Mouse (Mus musculus) olfactory bulb, adult 2 months (tissue): ENCODE measurements around the gene Vamp2.

Experiments
- CTCF ChIP-seq: fragments of 200-500 bp; IDR thresholded peaks from 2 replicates; pipeline ENCODE4 v1.5.1; 2012; ENCODE audit warnings: low read depth, mild to moderate bottlenecking, low read length, moderate library complexity; ENCODE audit not compliant: insufficient read depth
- POLR2A ChIP-seq: fragments of 200-500 bp; IDR thresholded peaks from 2 replicates; pipeline ENCODE4 v1.6.1; 2012; ENCODE audit warnings: mild to moderate bottlenecking, low read depth, low read length, moderate library complexity; ENCODE audit not compliant: insufficient read depth

DNA sequence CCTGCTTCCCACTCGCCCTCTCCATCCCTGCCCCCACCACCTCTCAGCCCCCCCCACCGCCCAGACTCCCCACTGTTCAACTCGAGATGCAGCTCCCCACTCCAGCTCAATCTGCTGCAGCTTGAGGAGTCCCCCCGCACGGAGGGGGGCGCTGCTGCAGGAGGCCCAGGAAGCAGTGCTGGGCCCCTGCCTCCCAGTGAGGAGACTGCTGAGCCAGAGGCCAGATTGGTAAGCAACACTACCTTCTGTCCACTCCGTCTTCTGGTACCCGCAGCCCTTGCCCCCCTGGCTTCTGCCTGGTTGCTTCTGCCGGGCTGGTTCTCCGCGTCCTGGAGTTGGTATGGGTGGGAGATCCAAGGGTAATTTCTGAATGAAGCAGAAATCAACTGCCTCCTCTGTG is 18.6 kb downstream of the Vamp2 start:
- TF ChIP-seq POLR2A: no peak
- no peak for TF ChIP-seq CTCF
